Mouse (Mus musculus): ENCODE measurements at regions not wholly inside any gene's neighbourhood (a gene's known extent, or its start where the extent isn't known, plus 50 kb on each side); places are given as distances from the start of the nearest gene placed in this dataset.

DNA sequence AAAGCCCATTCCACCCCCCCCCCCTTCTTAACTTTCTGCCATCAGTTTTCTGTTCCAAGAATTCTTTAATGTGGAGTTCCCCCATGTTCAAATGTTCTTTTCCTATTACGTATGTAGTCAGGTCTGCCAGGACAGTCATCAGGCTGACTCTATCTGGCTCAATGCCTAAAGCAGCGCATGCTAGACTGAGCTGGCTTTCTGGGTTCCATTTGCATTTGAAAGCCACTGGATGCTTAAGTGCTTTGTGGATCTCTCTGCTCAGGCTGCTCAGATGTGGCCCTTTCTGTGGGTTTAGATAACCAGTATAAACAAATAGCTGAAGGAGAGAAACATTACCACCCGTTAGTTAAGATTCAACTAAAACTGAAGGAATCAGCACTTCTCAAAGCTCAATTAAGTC is 103.0 kb upstream of the Chodl start:
- no peak for TF ChIP-seq CTCF (IDR thresholded peaks at IDR 0.05)
- no peak for TF ChIP-seq EP300 (IDR thresholded peaks at IDR 0.05)
